8 mouse cellular contexts compared by ENCODE assay signal in genomic region chr3:81835380-81836157, GRCm38 (mm10).
DNase-seq lines count a peak whose midpoint lies in the region; ATAC-seq and TF ChIP-seq lines count a peak whose summit lies in the region.

No protein-coding gene starts in this region.

- H3K9me3 ChIP-seq in lung, embryonic 14.5 days (ENCODE audit: low read depth, low read length): no peaks in the 10 kb centered on the region
- no peaks in the 10 kb centered on the region for H3K9me3 ChIP-seq in embryonic facial prominence, embryonic 11.5 days (replicated peaks; ENCODE audit: control insufficient read depth, low read length)
- no peaks in the 10 kb centered on the region for H3K9me3 ChIP-seq in limb, embryonic 11.5 days (ENCODE audit: control insufficient read depth, low read length)

- ATAC-seq in lung, embryonic 14.5 days (ENCODE audit: insufficient read depth): peak; percentile 70; the same call in 1 of the 2 replicates
- ATAC-seq in embryonic facial prominence, embryonic 11.5 days (replicated peaks; ENCODE audit: insufficient number of reproducible peaks, low FRiP score, low TSS enrichment, low read depth): no peak
- ATAC-seq in limb, embryonic 11.5 days (ENCODE audit: insufficient number of reproducible peaks, low FRiP score, low TSS enrichment, low read depth): peak; percentile 65; the same call in 1 of the 2 replicates

- H3K27me3 ChIP-seq in lung, embryonic 14.5 days (ENCODE audit: insufficient read depth, low read length): no peaks in the 10 kb centered on the region
- H3K27me3 ChIP-seq in embryonic facial prominence, embryonic 11.5 days (ENCODE audit: control insufficient read depth, insufficient read depth, low read length): no peaks in the 10 kb centered on the region
- no peaks in the 10 kb centered on the region for H3K27me3 ChIP-seq in limb, embryonic 11.5 days (ENCODE audit: control insufficient read depth, insufficient read depth, low read length)

- H3K4me1 ChIP-seq in lung, embryonic 14.5 days (ENCODE audit: insufficient read depth): no peaks in the 10 kb centered on the region
- no peaks in the 10 kb centered on the region; the same call in 1 of the 2 replicates for H3K4me1 ChIP-seq in embryonic facial prominence, embryonic 11.5 days (ENCODE audit: control insufficient read depth, insufficient read depth, low read length)
- H3K4me1 ChIP-seq in limb, embryonic 11.5 days (ENCODE audit: control insufficient read depth, insufficient read depth, low read length): 0 out of 2 replicates have a peak, but pooled peaks cover 3% of the 10 kb centered on the region

- no peaks in the 10 kb centered on the region for H3K36me3 ChIP-seq in lung, embryonic 14.5 days (ENCODE audit: insufficient read depth)
- no peaks in the 10 kb centered on the region for H3K36me3 ChIP-seq in embryonic facial prominence, embryonic 11.5 days (replicated peaks; ENCODE audit: control insufficient read depth, insufficient read depth, low read depth, low read length)
- no peaks in the 10 kb centered on the region for H3K36me3 ChIP-seq in limb, embryonic 11.5 days (ENCODE audit: control insufficient read depth, insufficient read depth, low read length)

- H3K27ac ChIP-seq in lung, embryonic 14.5 days (ENCODE audit: low read depth): no peak overlapping the region
- H3K27ac ChIP-seq in embryonic facial prominence, embryonic 11.5 days (replicated peaks; ENCODE audit: low read depth, low read length): no peak overlapping the region
- no peak overlapping the region for H3K27ac ChIP-seq in limb, embryonic 11.5 days (replicated peaks; ENCODE audit: low read depth, low read length)

- TF ChIP-seq CTCF in lung, embryonic 14.5 days (IDR thresholded peaks at IDR 0.05; ENCODE audit: low read depth): no peak

- 7% methylated on average over 11 of the region's 11 CpGs for WGBS in lung, embryonic 14.5 days
- 9% methylated on average over 11 of the region's 11 CpGs for WGBS in embryonic facial prominence, embryonic 11.5 days
- 9% methylated on average over 11 of the region's 11 CpGs for WGBS in limb, embryonic 11.5 days

- DNase-seq in lung, embryonic 14.5 days: peak; percentile 3
- no peak for DNase-seq in lung, postnatal 36 days
- no peak for DNase-seq in embryonic facial prominence, embryonic 11.5 days (ENCODE audit: low spot score)
- peak; percentile 43 for DNase-seq in limb, embryonic 11.5 days (ENCODE audit: low spot score)
- peak; percentile 21 for DNase-seq in retina, embryonic 14.5 days (ENCODE audit: low spot score)
- DNase-seq in cerebellum, adult 9-10 months: no peak
- no peak for DNase-seq in spleen, postnatal 4 days (ENCODE audit: low spot score in 2 of 2)
- no peak for DNase-seq in layer of hippocampus, postnatal 14 days (ENCODE audit: low spot score in 2 of 2)

- H3K4me3 ChIP-seq in lung, embryonic 14.5 days (ENCODE audit: low read depth, low read length): no peak overlapping the region
- no peak overlapping the region for H3K4me3 ChIP-seq in embryonic facial prominence, embryonic 11.5 days (ENCODE audit: low read depth, low read length)
- H3K4me3 ChIP-seq in limb, embryonic 11.5 days (ENCODE audit: low read depth, low read length): no peak overlapping the region

- no peak overlapping the region for H3K9ac ChIP-seq in lung, embryonic 14.5 days
- H3K9ac ChIP-seq in embryonic facial prominence, embryonic 11.5 days (replicated peaks; ENCODE audit: low read length): 0 out of 2 replicates have a peak overlapping the region, but pooled peaks have one; percentile 13
- peak overlapping the region; percentile 35; the same call in 1 of the 2 replicates for H3K9ac ChIP-seq in limb, embryonic 11.5 days (ENCODE audit: low read length)

- peak overlapping the region; percentile 44 for H3K4me2 ChIP-seq in lung, embryonic 14.5 days
- peak overlapping the region; percentile 7 for H3K4me2 ChIP-seq in embryonic facial prominence, embryonic 11.5 days (ENCODE audit: low read depth, low read length)
- peak overlapping the region; percentile 29; the same call in 1 of the 2 replicates for H3K4me2 ChIP-seq in limb, embryonic 11.5 days (ENCODE audit: low read depth, severe bottlenecking)

Comparison
In these comparisons a context has a peak if more than half of its experiments do, and no peak if none do; other contexts are left out.
1. DNase-seq: peak in lung, embryonic 14.5 days (single experiment), limb, embryonic 11.5 days (single experiment) and retina, embryonic 14.5 days (single experiment); none in lung, postnatal 36 days (single experiment), embryonic facial prominence, embryonic 11.5 days (single experiment), cerebellum, adult 9-10 months (single experiment), spleen, postnatal 4 days (0 of 2) and layer of hippocampus, postnatal 14 days (0 of 2).
2. Peak in every context shown above with its lines, with median percentiles within 50 percentile points of each other: H3K4me2 ChIP-seq.